Mouse (Mus musculus) thymus, adult 2 months (tissue): Measurements from ENCODE around the gene Prss16.

Experiments used
- CTCF ChIP-seq: fragments of 200-500 bp; IDR thresholded peaks from 2 replicates; pipeline ENCODE4 v1.5.1; 2012; ENCODE audit warnings: mild to moderate bottlenecking, control low read depth, low read length, moderate library complexity, borderline replicate concordance; ENCODE audit not compliant: control insufficient read depth, poor library complexity, insufficient read depth; ENCODE audit errors: extremely low read depth
- POLR2A ChIP-seq: fragments of 200-500 bp; IDR thresholded peaks from 2 replicates; pipeline ENCODE4 v1.6.1; 2012; ENCODE audit warnings: mild to moderate bottlenecking, low read length, control low read depth, moderate library complexity; ENCODE audit not compliant: control insufficient read depth, poor library complexity, insufficient read depth; ENCODE audit errors: extremely low read depth

DNA sequence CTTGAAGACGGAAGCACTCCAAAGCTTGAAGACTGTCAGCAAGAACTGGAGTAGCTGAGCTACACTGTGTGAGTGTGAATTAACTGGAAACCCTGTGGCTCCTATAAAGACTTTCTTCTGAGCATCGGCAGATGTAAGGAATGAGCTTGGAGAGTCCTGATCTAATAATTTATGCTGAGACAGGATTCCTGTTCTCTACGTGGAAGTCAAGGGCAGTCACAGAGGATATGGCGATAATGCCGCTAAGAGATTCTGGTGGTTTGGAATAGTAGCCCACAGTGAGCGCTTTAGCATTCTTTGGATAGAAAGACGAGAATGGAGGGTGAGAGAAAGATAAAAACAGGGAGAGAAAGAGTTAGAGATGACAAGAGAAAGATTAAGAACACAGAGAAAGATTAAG, 1.7 kb downstream of the Prss16 start:
- TF ChIP-seq CTCF = no peak
- TF ChIP-seq POLR2A = no peak
